Mouse (Mus musculus): Measurements from ENCODE around the gene Gpx7.

The Gpx7 gene
- long read RNA-seq, experiment 1, transcript Gpx7-201 (3 exons, 1,289 nt), result major isoform, 16 of 18 reads
- long read RNA-seq, experiment 1, partial matches to known transcripts, result 0 of 18 reads
- long read RNA-seq, experiment 1, other reads (novel, unspliced or antisense), result 0 of 18 reads
- long read RNA-seq, experiment 2, transcript Gpx7-201 (3 exons, 1,289 nt), result major isoform, 15 of 18 reads
- long read RNA-seq, experiment 2, partial matches to known transcripts, result 1 of 18 reads
- long read RNA-seq, experiment 2, other reads (novel, unspliced or antisense), result 2 of 18 reads

GRCm38 (mm10) chr4:108406861-108407401 lies at the start of gene Gpx7:
TSS of gene Gpx7 (minus strand) at chr4:108406961.
- intact Hi-C loops (cut with DNase I), result no loop called here

GRCm38 (mm10) chr4:108456028-108456427 lies 49.3 kb upstream of the Gpx7 start:
- intact Hi-C loops (cut with DNase I), result loop anchor here (5.0 kb wide), 2 partner anchors 69 to 114 kb away; no protein-coding TSS in a partner anchor

- intact Hi-C loops (cut with DNase I), result no loop called here
Measured at GRCm38 (mm10) chr4:108448091-108448490, 41.3 kb upstream of the Gpx7 start.

- intact Hi-C loops (cut with DNase I), result no loop called here
Measured at GRCm38 (mm10) chr4:108438082-108438840, 31.5 kb upstream of the Gpx7 start.

GRCm38 (mm10) chr4:108436225-108436624 lies 29.5 kb upstream of the Gpx7 start:
- intact Hi-C loops (cut with DNase I), result no loop called here

- intact Hi-C loops (cut with DNase I), result no loop called here
Measured at GRCm38 (mm10) chr4:108435646-108436045, 28.9 kb upstream of the Gpx7 start.

GRCm38 (mm10) chr4:108434781-108435180 lies 28.0 kb upstream of the Gpx7 start:
- intact Hi-C loops (cut with DNase I), result no loop called here

- intact Hi-C loops (cut with DNase I), result no loop called here
Measured at GRCm38 (mm10) chr4:108434221-108434620, 27.5 kb upstream of the Gpx7 start.

- intact Hi-C loops (cut with DNase I), result no loop called here
Measured at GRCm38 (mm10) chr4:108433341-108433740, 26.6 kb upstream of the Gpx7 start.

- intact Hi-C loops (cut with DNase I), result no loop called here
Measured at GRCm38 (mm10) chr4:108431561-108431936, 24.8 kb upstream of the Gpx7 start.

- intact Hi-C loops (cut with DNase I), result no loop called here
Measured at GRCm38 (mm10) chr4:108430656-108431560, 24.1 kb upstream of the Gpx7 start.

GRCm38 (mm10) chr4:108428341-108428721 lies 21.6 kb upstream of the Gpx7 start:
- intact Hi-C loops (cut with DNase I), result no loop called here

- intact Hi-C loops (cut with DNase I), result no loop called here
Measured at GRCm38 (mm10) chr4:108427719-108428340, 21.1 kb upstream of the Gpx7 start.

GRCm38 (mm10) chr4:108424587-108424986 lies 17.8 kb upstream of the Gpx7 start:
- intact Hi-C loops (cut with DNase I), result no loop called here

- intact Hi-C loops (cut with DNase I), result no loop called here
Measured at GRCm38 (mm10) chr4:108407621-108408020, 860 bp upstream of the Gpx7 start.

- intact Hi-C loops (cut with DNase I), result no loop called here
Measured at GRCm38 (mm10) chr4:108406138-108406860, 462 bp downstream of the Gpx7 start.

GRCm38 (mm10) chr4:108405766-108406137 lies 1.0 kb downstream of the Gpx7 start:
- intact Hi-C loops (cut with DNase I), result no loop called here

- intact Hi-C loops (cut with DNase I), result no loop called here
Measured at GRCm38 (mm10) chr4:108403861-108404635, 2.7 kb downstream of the Gpx7 start.

- intact Hi-C loops (cut with DNase I), result no loop called here
Measured at GRCm38 (mm10) chr4:108400395-108400794, 6.4 kb downstream of the Gpx7 start.

GRCm38 (mm10) chr4:108394236-108394635 lies 12.5 kb downstream of the Gpx7 start:
- intact Hi-C loops (cut with DNase I), result no loop called here

Data from adrenal gland (tissue).